Mouse (Mus musculus) E14TG2a.4 (cell line): ENCODE results near the gene Ush1c.

Experiments
- CTCF ChIP-seq: conservative IDR thresholded peaks from 2 replicates; pipeline ENCODE4 v1.5.1; 2014; ENCODE audit warnings: low read length
- NANOG ChIP-seq: IDR thresholded peaks from 2 replicates; pipeline ENCODE4 v1.6.1; 2014; ENCODE audit warnings: borderline replicate concordance, low read length, mixed read lengths

DNA sequence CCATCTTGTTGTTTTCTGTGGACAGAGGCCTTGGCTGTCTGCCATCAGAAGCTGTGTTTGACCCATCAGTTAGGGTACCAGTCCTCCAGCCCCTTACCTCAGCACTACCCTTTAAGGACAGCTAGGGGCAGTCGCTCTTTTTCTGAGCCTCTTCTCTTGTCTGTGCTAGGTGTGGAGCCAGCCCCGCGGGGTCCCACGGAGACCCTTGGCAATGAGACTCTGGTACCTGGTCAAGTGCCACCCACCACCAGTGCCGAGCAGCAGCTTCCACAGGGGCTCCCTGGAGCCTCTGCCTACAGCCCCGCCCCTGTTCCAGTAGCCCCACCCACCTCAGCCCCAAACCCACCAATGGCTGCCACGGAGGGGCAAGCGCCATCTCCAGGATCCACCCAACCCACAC, 48.7 kb upstream of the Ush1c start:
- no peak for TF ChIP-seq CTCF
- TF ChIP-seq NANOG, result no peak
